Mouse (Mus musculus) E14TG2a.4 (cell line): ENCODE measurements around the gene Itga9.

Experiments
- H3K27me3 ChIP-seq: 2 replicates; pipeline ENCODE4 v1.6.1; 2014; ENCODE audit warnings: low read length, control low read depth; ENCODE audit not compliant: insufficient read depth
- H3K36me3 ChIP-seq: 2 replicates; pipeline ENCODE4 v1.6.1; 2014; ENCODE audit warnings: low read length, control low read depth; ENCODE audit not compliant: insufficient read depth
- H3K4me1 ChIP-seq: replicated peaks from 2 replicates; pipeline ENCODE4 v1.6.1; 2014; ENCODE audit warnings: low read depth, low read length, control low read depth
- H3K4me3 ChIP-seq: replicated peaks from 2 replicates; pipeline ENCODE4 v1.5.1; 2014; ENCODE audit warnings: mild to moderate bottlenecking, low read length
- H3K9me3 ChIP-seq: 2 replicates; pipeline ENCODE4 v1.6.1; 2014; ENCODE audit warnings: low read length, control low read depth
- CTCF ChIP-seq: conservative IDR thresholded peaks from 2 replicates; pipeline ENCODE4 v1.5.1; 2014; ENCODE audit warnings: low read length
- NANOG ChIP-seq: IDR thresholded peaks from 2 replicates; pipeline ENCODE4 v1.6.1; 2014; ENCODE audit warnings: borderline replicate concordance, low read length, mixed read lengths
- POU5F1 ChIP-seq: IDR thresholded peaks from 2 replicates; pipeline ENCODE4 v1.6.1; 2014; ENCODE audit warnings: low read length, borderline replicate concordance

The Itga9 gene

DNA sequence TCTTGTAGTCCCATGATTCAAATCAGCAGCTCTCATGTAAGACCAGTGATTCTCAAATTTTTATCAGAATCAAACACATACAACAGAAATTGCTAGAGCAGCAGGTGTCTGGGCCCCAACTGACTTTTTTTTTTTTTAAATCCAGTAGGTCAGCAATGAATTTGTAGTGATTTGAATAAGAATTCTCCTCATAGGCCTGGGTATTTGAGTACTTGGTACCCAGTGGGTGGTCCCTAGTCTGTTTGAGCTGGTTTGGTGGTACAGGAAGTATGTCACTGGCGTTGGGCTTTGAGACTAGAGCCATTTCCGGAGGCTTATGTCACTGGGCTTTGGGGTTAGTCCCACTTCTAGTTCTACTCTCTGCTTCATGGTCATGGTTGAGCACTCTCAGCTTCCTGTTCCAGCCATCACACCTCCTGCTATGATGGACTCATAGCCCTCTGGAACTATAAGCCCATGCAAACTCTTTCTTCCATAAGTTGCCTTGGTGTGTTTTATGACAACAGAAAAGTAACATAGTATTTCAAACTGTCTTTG lies 116.4 kb downstream of the Itga9 start:
- H3K36me3 ChIP-seq, result peaks cover 5% of the 10 kb centered on the region; the same call in 1 of the 2 replicates
- no peak overlapping the region for H3K4me3 ChIP-seq
- TF ChIP-seq CTCF, result no peak
- peak; percentile 55; the same call in 1 of the 2 replicates for TF ChIP-seq NANOG
- H3K27me3 ChIP-seq, result no peaks in the 10 kb centered on the region
- peaks cover 10% of the 10 kb centered on the region; the same call in 1 of the 2 replicates for H3K4me1 ChIP-seq
- no peaks in the 10 kb centered on the region for H3K9me3 ChIP-seq

DNA sequence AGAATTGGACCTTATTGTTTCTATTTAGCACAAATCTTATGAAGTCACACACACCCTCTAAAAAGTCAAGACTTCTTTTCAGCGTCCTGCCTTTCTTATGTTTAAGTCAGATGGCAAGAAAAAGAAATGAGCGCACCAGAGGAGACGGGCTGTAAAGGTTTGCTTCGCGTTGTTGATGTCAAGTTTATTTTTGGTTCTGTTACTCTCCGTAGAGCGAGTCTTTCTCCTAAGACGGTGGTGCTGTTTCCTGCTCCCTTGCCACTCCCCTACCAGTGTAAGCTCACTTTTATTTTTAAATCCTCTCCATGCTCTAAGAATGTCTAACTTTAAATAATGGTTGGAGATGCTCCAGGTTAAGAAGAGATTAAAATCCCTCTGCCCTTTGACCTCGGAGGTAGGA lies 118.6 kb downstream of the Itga9 start:
- Histone ChIP-seq H3K4me3 (no peak overlapping the region), H3K27me3 (no peaks in the 10 kb centered on the region), H3K9me3 (peaks cover 11% of the 10 kb centered on the region), H3K36me3 (peaks cover 11% of the 10 kb centered on the region; the same call in 1 of the 2 replicates), H3K4me1 (peaks cover 10% of the 10 kb centered on the region; the same call in 1 of the 2 replicates)
- TF ChIP-seq NANOG (no peak), CTCF (no peak), POU5F1 (no peak)

- H3K4me3 ChIP-seq, result no peak overlapping the region
- TF ChIP-seq NANOG, result no peak
- no peak for TF ChIP-seq POU5F1
- TF ChIP-seq CTCF, result no peak
- H3K9me3 ChIP-seq, result peaks cover 12% of the 10 kb centered on the region
- H3K4me1 ChIP-seq, result peaks cover 17% of the 10 kb centered on the region; the same call in 1 of the 2 replicates
- H3K36me3 ChIP-seq, result peaks cover 6% of the 10 kb centered on the region; the same call in 1 of the 2 replicates
- no peaks in the 10 kb centered on the region for H3K27me3 ChIP-seq
These were observed 120.1 kb downstream of the Itga9 start for GRCm38 (mm10) chr9:118726550-118726949.

- H3K4me1 ChIP-seq, result peaks cover 7% of the 10 kb centered on the region; the same call in 1 of the 2 replicates
- no peak for TF ChIP-seq NANOG
- TF ChIP-seq CTCF, result no peak
- TF ChIP-seq POU5F1, result no peak
- no peak overlapping the region for H3K4me3 ChIP-seq
- H3K27me3 ChIP-seq, result no peaks in the 10 kb centered on the region
- peaks cover 11% of the 10 kb centered on the region; the same call in 1 of the 2 replicates for H3K36me3 ChIP-seq
- H3K9me3 ChIP-seq, result peaks cover 12% of the 10 kb centered on the region
These were observed 121.8 kb downstream of the Itga9 start for GRCm38 (mm10) chr9:118728296-118728695.

DNA sequence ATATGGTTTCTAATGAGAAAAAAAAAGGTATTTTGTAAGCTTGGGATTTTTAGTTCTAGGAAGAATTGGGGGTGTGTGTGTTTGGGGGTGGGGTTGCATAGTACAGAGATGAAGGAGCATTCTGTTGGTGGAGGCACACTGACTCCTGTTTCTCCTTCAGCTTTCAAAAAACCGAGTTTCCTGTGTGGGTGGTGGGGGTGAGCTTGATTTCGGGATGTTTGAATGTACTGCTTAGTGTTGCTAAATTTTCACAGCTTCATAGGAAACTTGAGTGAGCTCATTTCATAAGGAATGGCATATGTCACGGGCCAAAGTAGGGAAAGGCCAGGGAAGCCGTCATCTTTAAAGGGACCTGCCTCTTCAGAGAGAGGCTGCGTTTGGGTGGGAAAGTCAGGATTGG lies 122.5 kb downstream of the Itga9 start:
- peaks cover 12% of the 10 kb centered on the region for H3K9me3 ChIP-seq
- TF ChIP-seq NANOG (no peak), CTCF (no peak), POU5F1 (no peak)
- H3K27me3 ChIP-seq, result no peaks in the 10 kb centered on the region
- no peak overlapping the region for H3K4me3 ChIP-seq
- peaks cover 7% of the 10 kb centered on the region; the same call in 1 of the 2 replicates for H3K4me1 ChIP-seq
- H3K36me3 ChIP-seq, result peaks cover 11% of the 10 kb centered on the region; the same call in 1 of the 2 replicates

DNA sequence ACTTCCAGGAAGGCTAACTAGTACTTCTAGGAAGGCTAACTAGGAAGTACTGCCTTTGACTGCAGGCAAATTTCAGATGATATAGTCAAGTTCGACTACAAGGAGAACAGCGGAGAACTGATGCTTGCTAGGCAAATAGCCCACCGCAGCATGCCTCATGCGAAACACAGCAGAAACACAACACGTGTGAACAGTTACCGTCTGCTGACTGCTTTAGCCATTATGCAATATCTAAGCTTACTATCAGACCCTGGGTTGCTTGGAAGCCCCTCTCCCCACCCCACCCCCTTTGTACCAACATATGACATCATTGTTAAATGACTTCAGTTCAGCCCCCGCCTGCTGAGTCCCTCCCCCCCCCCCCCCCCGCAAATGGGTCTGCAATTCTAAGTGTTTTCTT lies 123.7 kb downstream of the Itga9 start:
- H3K9me3 ChIP-seq, result peaks cover 12% of the 10 kb centered on the region
- H3K4me3 ChIP-seq, result no peak overlapping the region
- H3K27me3 ChIP-seq, result no peaks in the 10 kb centered on the region
- peaks cover 11% of the 10 kb centered on the region; the same call in 1 of the 2 replicates for H3K36me3 ChIP-seq
- no peak for TF ChIP-seq NANOG
- peaks cover 7% of the 10 kb centered on the region; the same call in 1 of the 2 replicates for H3K4me1 ChIP-seq

DNA sequence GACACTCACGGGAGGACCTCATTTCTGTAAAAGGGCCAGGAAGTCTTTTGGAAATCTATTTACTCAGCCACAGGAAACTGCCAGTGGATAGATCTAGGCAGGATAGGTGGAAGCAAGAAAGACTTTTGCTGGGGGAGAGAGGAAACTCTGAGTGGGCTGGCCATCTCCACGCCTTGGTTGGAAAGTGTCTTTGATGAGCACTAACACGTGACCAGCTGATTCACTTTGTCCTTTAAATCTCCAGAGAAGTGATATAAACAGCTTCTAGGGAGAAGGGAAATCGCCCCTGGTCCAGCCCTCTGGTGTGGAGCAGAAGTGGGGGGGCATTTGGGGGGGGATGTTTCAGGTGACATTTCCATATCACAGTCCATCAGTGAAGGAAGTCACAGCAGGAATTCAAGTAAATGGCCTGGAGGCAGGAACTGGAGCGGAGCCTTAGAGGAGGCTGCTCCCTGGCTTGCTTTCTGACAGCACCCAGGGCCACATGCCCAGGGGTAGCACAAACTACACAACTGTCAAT lies 124.4 kb downstream of the Itga9 start:
- H3K4me1 ChIP-seq, result peaks cover 7% of the 10 kb centered on the region; the same call in 1 of the 2 replicates
- no peaks in the 10 kb centered on the region for H3K27me3 ChIP-seq
- peaks cover 11% of the 10 kb centered on the region; the same call in 1 of the 2 replicates for H3K36me3 ChIP-seq
- peaks cover 12% of the 10 kb centered on the region for H3K9me3 ChIP-seq
- no peak overlapping the region for H3K4me3 ChIP-seq
- TF ChIP-seq CTCF (no peak), POU5F1 (no peak), NANOG (no peak)

DNA sequence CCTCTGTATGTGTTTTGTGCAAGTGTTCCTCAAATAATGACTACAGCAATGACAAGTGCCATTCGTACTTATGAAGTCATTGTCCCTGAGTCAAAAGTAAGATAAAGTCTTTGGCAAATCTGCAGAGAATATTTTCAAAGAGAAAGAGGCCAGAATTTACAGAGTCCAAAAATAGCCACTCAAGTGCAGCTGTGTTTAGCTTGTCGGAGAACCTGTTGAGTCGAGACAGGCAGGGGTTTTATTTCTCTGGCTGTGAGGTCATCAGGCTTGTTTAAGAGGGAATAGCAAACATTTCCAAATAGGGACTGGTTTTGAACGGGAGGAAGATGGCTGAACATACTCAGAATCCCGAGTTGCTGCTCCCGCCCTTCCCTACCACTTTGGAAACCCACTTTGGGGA lies 125.2 kb downstream of the Itga9 start:
- TF ChIP-seq CTCF (no peak), NANOG (no peak), POU5F1 (no peak)
- peaks cover 11% of the 10 kb centered on the region; the same call in 1 of the 2 replicates for H3K36me3 ChIP-seq
- no peaks in the 10 kb centered on the region for H3K27me3 ChIP-seq
- no peak overlapping the region for H3K4me3 ChIP-seq
- peaks cover 7% of the 10 kb centered on the region; the same call in 1 of the 2 replicates for H3K4me1 ChIP-seq
- H3K9me3 ChIP-seq, result peaks cover 12% of the 10 kb centered on the region

- peaks cover 12% of the 10 kb centered on the region for H3K9me3 ChIP-seq
- H3K27me3 ChIP-seq, result no peaks in the 10 kb centered on the region
- peaks cover 7% of the 10 kb centered on the region; the same call in 1 of the 2 replicates for H3K4me1 ChIP-seq
- H3K4me3 ChIP-seq, result no peak overlapping the region
- peaks cover 11% of the 10 kb centered on the region; the same call in 1 of the 2 replicates for H3K36me3 ChIP-seq
- TF ChIP-seq CTCF (no peak), POU5F1 (no peak), NANOG (no peak)
These were observed 127.1 kb downstream of the Itga9 start for GRCm38 (mm10) chr9:118733601-118734000.
